Mouse (Mus musculus) ovary, postnatal 10 days (tissue): Measurements from ENCODE around the gene Crb2.

Source experiments
- DNase-seq: peaks from one replicate; pipeline ENCODE4 v3.0.0; 2022; ENCODE audit warnings: low spot score

Crb2 gene

GRCm38 (mm10) chr2:37802610-37803212 is 26.7 kb downstream of the Crb2 start:
- DNase-seq = peak; percentile 26

GRCm38 (mm10) chr2:37811682-37812081 is 35.6 kb downstream of the Crb2 start:
- no peak for DNase-seq

GRCm38 (mm10) chr2:37812401-37812800 is 36.4 kb downstream of the Crb2 start:
- DNase-seq = no peak

DNA sequence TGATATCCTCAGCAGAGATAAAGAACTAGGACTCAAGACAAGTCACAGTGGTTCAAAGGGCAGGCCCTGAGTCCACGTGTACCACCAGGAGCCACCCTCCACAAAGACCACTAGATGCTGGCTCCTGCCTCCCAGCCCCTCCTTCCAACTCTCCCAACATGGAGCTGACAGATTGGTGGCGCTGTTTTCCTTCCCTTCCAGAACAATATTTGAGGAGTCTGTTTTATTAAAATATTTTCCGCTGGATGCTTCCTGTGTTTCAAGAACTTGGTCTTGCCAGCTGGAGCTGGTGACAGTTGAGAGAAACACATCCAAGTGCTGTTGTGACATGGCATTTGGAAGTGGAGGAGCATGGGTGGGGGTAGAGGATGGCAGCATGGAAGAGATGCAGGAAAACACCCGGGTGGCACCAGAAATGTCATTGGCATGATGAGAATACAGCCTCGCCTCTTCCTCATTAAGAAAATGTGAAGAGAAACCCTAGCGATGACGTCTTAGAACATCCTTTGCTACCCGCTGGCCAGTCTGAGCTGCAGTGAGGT is 38.8 kb downstream of the Crb2 start:
- no peak for DNase-seq

- peak; percentile 52 for DNase-seq
These were observed 39.6 kb downstream of the Crb2 start for GRCm38 (mm10) chr2:37815676-37816075.

DNA sequence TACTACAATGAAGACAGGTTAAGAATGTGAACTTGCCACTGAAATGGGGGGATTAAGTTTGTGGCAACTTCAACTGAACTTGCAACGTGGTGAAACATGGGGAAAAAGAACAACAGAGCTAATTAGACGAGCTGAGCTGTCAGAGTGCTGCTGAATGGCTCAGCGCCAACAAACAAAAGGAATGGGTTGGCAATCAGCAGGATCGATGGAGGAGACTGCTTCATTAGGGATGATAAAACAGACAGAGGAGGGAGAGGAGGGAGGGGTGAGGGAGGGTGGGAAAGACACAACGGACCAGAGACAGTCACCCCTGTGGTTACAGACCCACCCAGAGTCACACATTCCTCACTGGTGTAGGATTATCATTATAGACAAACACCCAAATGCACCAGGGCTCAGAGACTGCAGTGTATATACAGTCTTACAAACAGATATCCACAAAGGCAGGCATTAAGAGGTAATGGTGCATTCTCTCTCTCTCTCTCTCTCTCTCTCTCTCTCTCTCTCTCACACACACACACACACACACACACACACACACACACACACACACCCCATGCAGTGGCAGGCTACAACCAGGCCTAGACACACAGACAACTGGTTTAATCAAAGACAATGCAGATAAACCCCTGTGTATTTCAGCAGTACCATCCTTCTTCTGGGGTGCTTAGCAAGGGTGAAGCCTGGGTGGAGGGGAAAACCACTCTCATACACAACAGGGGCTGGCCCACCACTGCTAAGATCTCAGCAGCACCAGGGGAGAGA is 42.9 kb downstream of the Crb2 start:
- DNase-seq = no peak

GRCm38 (mm10) chr2:37819526-37820152 is 43.6 kb downstream of the Crb2 start:
- DNase-seq = no peak

DNA sequence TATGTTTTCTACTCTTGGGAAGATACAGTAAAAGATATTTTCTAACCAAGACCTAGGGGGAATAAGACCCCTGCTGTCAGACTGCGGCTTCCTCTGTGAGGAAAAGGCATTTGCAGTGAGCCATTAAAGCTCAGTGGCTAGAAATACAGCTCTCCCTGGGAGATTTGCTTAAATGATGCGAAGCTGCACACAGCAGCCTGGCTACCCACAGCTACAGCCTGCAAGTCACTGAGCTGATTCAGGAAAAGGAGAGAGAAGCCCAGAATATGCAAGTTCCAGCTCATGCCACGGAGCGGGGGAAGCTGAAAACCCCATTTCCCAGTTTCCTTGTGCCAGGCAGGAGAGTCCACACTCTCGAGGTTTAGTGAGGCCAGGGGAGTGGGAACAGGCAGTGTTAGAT is 46.1 kb downstream of the Crb2 start:
- no peak for DNase-seq

DNA sequence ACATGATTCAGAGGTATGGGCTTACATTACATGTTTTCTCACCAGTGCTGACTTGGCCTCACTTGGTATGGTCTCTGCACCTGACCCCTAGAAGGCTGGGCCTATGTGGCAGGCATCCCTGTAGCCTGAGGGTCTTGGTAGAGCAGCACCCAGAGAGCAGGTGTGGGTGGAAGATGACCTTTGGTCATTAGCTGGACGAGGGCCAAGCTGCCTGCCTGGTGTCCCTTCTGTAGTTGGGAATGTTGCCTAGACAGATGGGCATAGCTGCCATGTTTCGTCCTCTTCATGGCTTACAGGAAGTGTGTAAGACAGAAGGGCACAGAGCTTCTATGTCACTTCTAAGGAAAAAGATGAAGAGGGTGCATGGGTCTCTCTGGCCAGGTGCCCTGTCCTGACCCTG is 47.8 kb downstream of the Crb2 start:
- DNase-seq = no peak

GRCm38 (mm10) chr2:37829758-37830275 is 53.8 kb downstream of the Crb2 start:
- no peak for DNase-seq

GRCm38 (mm10) chr2:37832253-37832652 is 56.2 kb downstream of the Crb2 start:
- no peak for DNase-seq

GRCm38 (mm10) chr2:37836926-37837325 is 60.9 kb downstream of the Crb2 start:
- DNase-seq = no peak

DNA sequence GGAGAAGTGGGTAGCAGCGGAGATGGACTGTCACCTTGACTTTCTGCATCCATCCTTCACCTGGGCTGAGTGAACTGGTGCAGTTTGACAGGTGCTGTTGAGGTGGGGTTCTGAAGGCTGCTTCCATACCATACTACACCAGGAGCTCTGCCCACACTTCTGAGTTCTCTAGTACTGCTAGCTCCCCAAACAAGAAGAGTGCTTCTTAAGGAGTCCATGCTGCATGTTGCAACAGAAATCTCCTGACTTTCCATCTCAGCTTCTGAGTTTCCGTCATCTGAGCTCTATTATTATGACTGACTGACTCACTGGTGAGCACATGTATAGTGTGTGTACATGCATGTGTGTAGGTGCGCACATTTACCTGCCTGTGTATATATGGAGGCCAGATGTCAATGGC is 61.5 kb downstream of the Crb2 start:
- no peak for DNase-seq

DNA sequence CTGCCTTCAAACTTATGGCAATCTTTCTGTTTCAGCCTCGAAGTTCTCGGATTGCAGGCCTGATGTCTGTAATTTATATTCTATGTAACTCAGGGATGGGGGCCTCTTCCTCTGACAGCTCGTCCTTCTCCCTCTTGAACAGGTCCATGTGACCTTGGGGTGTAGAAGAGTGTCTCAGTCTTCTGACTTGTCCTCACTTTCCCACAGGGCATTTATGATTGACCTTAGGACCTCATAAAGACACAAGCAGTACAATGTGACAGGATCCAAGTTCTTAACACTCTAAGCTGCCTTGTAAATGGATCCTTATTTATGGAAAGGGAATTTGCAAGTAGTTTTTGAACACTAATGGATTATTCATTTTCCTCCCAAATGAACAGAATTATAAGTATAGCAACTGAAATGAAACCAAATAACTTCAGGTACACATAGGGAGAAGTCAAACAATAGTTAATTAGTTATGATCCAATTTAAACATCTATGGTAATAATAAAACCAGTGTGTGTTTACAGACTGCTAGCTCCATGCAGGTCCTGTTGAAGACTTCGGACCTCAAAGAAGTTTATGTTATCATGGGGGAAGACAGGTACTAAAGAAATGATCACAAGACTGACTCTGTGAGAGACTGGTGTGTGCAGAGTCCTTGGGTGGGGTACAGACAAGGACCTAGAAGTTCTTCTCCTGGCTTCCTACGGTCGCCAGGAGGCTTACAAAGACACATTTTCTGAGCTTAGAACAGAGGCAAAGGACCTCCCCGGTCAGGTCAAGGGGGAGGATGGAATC is 62.3 kb downstream of the Crb2 start:
- no peak for DNase-seq

DNA sequence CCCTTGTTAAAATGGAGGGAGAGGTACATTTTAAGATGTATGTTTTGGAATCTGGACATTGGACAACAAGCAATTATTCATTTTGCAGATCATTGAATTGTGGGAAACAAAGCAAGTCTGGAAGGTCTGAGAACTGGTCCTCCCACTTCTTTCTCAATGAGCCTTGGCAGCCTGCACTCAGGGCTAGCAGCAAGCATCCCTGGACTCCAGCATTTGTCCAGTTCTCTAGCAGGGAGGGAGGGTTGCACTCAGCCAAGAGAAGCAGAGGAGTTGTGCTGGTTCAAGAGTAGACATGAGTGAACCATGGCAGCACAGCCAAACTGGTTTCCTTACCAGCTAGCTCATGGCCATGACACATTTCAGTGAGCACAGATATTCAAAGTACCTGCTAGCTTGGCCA is 63.9 kb downstream of the Crb2 start:
- DNase-seq = no peak

DNA sequence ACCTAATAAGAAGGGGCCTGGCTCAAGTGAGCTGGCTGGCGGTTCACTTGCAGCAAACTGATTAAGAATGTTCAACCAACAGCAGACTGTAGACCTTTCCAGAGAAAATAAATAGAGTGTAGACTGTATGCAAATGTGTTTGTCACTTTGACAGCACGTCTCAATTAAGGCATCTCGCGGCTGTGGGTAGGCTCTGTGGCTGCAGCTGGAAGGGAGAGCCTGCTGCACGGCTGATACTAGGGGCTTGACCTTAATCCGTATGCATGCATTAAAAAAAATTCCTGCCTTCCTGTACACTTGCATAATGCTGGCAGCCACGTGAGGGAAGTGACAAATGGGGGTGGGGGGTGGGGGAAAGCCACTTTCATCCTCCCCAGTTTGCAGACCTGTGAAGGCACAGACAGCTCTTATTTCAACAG is 66.1 kb downstream of the Crb2 start:
- no peak for DNase-seq

- DNase-seq = no peak
These were observed 66.7 kb downstream of the Crb2 start for GRCm38 (mm10) chr2:37842719-37843118.
